Mouse (Mus musculus): Measurements from ENCODE around the gene Cyp2c37. TPM values are rescaled to one million over a fixed set of nuclear protein-coding genes. Genes with fewer than 3 reads are reported as not detected.
"Not testable (repeated sequence)": the region's sequence is repeated elsewhere in the genome, so short reads cannot be mapped to it uniquely, and the experiment has no call there.

The Cyp2c37 gene
- not detected for total RNA-seq (2021)
- long read RNA-seq: 0 reads

DNA sequence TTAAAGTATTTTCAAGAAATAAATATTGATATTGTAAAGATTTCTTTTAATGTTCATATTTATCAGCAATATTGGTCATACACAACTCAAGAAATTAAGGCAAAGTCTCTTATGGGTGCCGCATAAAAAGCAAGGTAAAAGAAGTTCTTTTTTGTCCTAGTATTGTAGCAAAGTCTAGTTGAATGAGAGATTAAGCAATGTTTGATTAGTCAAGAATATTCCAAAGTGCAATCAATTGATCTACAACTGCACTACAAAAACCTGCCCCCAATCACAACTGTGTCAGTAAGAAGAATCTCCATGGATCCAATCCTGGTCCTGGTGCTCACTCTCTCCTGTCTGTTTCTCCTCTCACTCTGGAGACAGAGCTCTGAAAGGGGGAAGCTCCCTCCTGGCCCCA lies at the start of gene Cyp2c37:
Gene Cyp2c37, plus strand, starts transcription at position 285 of the 400 bp plus-strand sequence.
- not testable (repeated sequence) for DNase-seq (ENCODE audit: low spot score in 2 of 2)

GRCm38 (mm10) chr19:39960861-39961260 lies 31.4 kb upstream of the Cyp2c37 start:
- not testable (repeated sequence) for DNase-seq (ENCODE audit: low spot score in 2 of 2)

GRCm38 (mm10) chr19:39971096-39971495 lies 21.1 kb upstream of the Cyp2c37 start:
- not testable (repeated sequence) for DNase-seq (ENCODE audit: low spot score in 2 of 2)

- no peak for DNase-seq (ENCODE audit: low spot score in 2 of 2)
These were observed 2.8 kb upstream of the Cyp2c37 start for GRCm38 (mm10) chr19:39989471-39989870.

Other genes starting within 250 kb of the Cyp2c37 start
- not detected for gene Cyp2c40, start 179.6 kb upstream of the Cyp2c37 start, total RNA-seq (2021)
- gene Cyp2c69, start 105.6 kb upstream of the Cyp2c37 start, total RNA-seq (2021): not detected
- gene Cyp2c54, start 81.4 kb downstream of the Cyp2c37 start, total RNA-seq (2021): not detected
- not detected for gene Cyp2c50, start 97.3 kb downstream of the Cyp2c37 start, total RNA-seq (2021)
- gene Cyp2c70, start 194.9 kb downstream of the Cyp2c37 start, total RNA-seq (2021): 1 to 10 TPM; 3.6 to 4.4 TPM